Mouse (Mus musculus): Measurements from ENCODE around the gene Cd101. TPM values are rescaled to one million over a fixed set of nuclear protein-coding genes. Genes with fewer than 3 reads are reported as not detected.

The Cd101 gene
- polyA plus RNA-seq, 1 experiment from 2014 or later = 0.09 TPM

DNA sequence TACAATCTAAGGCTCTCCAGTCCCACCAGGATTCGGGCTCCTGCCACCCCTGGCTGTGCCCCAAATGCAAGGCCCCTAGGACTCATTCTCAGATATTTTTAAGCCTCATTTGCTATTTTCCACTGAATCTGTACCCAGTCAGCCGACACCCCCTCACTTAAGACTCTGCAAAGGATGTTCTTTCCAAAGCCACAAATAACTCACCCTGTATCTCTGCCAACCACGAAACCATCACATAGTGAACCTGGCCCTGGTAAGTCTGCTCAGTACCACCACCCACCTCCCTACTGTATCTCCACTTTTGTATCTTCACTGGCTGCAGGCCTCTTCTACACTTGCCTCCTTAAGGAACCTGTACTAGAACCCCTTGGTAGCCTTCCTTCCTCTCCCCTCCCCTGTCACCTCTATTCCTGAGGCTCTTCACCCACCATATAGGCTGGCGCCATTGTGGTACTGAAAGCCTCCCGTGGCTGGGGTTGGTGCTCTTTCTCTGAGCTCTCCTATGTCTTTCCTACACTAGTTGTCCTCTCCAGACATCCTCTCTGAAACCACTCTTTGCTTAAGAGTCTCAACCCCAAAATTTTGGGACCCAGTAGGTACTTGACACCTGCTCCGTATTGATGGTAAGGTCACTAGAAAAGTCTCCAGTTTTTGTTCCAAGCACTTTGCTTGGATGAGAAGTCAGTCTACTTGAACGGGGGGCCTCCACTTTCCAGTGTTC lies 32.7 kb upstream of the Cd101 start:
- ATAC-seq (ENCODE audit: low FRiP score, low read depth) = no peak
- 92% methylated on average over 7 of the region's 7 CpGs for WGBS

DNA sequence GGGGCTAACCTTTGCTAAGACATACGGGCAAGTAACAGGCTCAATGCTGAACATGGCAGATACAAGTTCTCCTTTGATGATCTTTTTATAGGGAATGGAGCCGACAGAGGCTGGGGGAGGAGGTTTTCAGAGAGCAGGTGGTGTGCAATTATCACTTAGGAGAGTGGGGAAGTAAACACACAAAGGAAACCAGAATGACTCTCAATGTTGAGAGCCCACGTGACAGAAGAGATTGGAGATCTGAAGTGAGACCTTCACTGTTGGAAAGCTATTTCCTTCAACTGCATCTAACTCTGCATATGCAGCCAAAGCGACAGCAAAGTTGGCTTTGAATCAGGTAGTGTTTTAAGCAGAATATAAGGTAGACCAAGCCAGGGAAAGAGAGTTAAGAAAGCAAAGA lies 29.9 kb upstream of the Cd101 start:
- WGBS = 89% methylated on average over 4 of the region's 4 CpGs
- no peak overlapping the region for H3K9ac ChIP-seq
- no peaks in the 10 kb centered on the region for H3K9me3 ChIP-seq
- H3K27ac ChIP-seq (replicated peaks) = no peak overlapping the region
- no peaks in the 10 kb centered on the region for H3K4me1 ChIP-seq (replicated peaks)
- peaks cover 18% of the 10 kb centered on the region for H3K36me3 ChIP-seq
- no peaks in the 10 kb centered on the region for H3K27me3 ChIP-seq
- ATAC-seq (ENCODE audit: low FRiP score, low read depth) = no peak
- H3K4me3 ChIP-seq = no peak overlapping the region
- no peak overlapping the region for H3K4me2 ChIP-seq

More for the DNA sequence above, 32.7 kb upstream of the Cd101 start:
- H3K9me3 ChIP-seq = no peaks in the 10 kb centered on the region
- H3K4me2 ChIP-seq = no peak overlapping the region
- no peak overlapping the region for H3K9ac ChIP-seq
- H3K27ac ChIP-seq (replicated peaks) = no peak overlapping the region
- peaks cover 13% of the 10 kb centered on the region for H3K36me3 ChIP-seq
- no peaks in the 10 kb centered on the region for H3K4me1 ChIP-seq (replicated peaks)
- H3K27me3 ChIP-seq = no peaks in the 10 kb centered on the region
- H3K4me3 ChIP-seq = no peak overlapping the region

DNA sequence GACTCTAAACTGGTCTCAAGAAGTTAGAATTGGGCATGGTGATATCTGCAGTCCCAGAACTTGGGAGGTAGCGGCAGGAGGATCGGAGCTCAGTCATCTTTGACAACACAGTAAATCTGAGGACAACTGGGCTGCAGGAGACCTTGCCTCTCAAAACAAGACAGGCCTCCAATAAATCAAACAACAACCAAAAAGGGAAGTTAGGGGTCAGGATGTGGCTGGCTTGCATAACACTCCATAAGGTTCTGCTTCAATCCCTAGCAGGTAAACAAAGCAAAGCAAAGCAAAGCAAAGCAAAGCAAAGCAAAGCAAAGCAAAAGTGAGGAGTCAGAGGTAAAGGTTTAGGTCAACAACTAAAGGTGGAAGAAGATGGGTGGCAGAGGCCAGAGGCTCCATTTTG lies 28.8 kb upstream of the Cd101 start:
- no peak overlapping the region for H3K4me2 ChIP-seq
- no peak for ATAC-seq (ENCODE audit: low FRiP score, low read depth)
- H3K4me1 ChIP-seq (replicated peaks) = no peaks in the 10 kb centered on the region
- H3K36me3 ChIP-seq = peaks cover 18% of the 10 kb centered on the region
- H3K27ac ChIP-seq (replicated peaks) = no peak overlapping the region
- no peaks in the 10 kb centered on the region for H3K27me3 ChIP-seq
- no peaks in the 10 kb centered on the region for H3K9me3 ChIP-seq
- WGBS = 92% methylated on average over 2 of the region's 2 CpGs
- H3K4me3 ChIP-seq = no peak overlapping the region
- H3K9ac ChIP-seq = no peak overlapping the region

DNA sequence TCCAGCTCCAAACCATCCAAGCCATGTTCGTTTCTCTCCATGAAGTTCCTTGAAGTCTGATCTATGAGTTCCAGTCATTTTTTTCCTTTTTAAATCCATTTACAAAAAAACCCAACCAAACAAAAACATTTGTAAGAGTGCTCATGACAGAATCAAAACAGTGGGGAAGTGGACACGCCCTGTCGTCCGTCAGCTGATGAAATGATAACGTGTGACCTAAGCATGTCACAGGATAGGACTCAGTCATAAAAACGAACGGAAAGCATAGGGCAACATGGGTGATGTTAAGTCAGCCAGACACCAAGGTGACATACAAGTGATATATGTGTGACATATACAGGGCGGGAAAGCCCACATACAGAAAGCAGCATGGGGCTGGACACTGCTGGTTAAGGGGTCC lies 25.9 kb upstream of the Cd101 start:
- Histone ChIP-seq H3K4me3 (no peak overlapping the region), H3K9me3 (no peaks in the 10 kb centered on the region), H3K27me3 (no peaks in the 10 kb centered on the region), H3K4me2 (no peak overlapping the region), H3K4me1 (replicated peaks) (no peaks in the 10 kb centered on the region), H3K36me3 (peaks cover 11% of the 10 kb centered on the region; the same call in 1 of the 2 replicates), H3K9ac (no peak overlapping the region), H3K27ac (replicated peaks) (no peak overlapping the region)
- WGBS = 89% methylated on average over 8 of the region's 8 CpGs
- ATAC-seq (ENCODE audit: low FRiP score, low read depth) = no peak

DNA sequence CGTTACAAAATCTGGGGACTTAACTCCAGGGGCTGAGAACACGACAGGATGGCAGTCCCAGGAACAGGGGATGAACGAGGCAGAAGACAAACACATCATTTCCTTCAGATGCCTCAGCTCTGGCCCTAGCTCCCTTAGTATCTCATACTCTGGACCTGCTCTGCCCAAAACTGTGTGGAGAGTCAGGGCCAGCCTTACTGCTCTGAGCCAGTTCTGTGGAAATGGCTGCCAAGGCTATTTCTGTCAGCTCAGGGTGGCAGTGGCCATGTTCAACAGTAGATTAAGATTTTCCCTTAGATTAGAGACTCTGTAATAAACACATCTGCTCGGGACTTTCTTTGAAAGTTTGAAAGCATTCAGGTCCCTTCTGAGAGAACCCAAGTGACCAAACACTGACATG lies 22.2 kb upstream of the Cd101 start:
- Histone ChIP-seq H3K9ac (no peak overlapping the region), H3K9me3 (no peaks in the 10 kb centered on the region), H3K4me3 (no peak overlapping the region), H3K36me3 (0 out of 2 replicates have a peak, but pooled peaks cover 5% of the 10 kb centered on the region), H3K4me1 (replicated peaks) (peaks cover 8% of the 10 kb centered on the region), H3K27me3 (no peaks in the 10 kb centered on the region), H3K27ac (replicated peaks) (no peak overlapping the region), H3K4me2 (no peak overlapping the region)
- no peak for ATAC-seq (ENCODE audit: low FRiP score, low read depth)
- WGBS = 84% methylated on average over 4 of the region's 4 CpGs

DNA sequence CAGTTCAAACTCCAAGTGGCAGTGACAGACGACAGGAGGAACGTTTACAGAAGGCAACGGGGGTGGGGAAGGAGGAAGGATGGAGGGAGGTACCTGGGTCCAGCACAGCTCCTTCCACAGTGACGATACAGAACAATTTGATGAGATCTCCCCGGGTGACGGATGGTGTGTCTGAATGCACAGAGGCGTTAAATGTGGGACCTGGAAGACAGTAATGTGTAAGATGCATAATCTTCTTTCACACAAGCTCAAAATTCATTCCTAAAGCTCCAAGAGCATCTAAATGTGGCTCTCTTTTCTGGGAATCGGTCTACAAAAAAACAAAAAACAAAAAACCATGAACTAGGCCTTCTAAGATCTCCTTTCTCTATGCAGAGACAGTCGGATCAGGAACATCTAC lies 20.6 kb upstream of the Cd101 start:
- H3K36me3 ChIP-seq = no peaks in the 10 kb centered on the region
- no peak for ATAC-seq (ENCODE audit: low FRiP score, low read depth)
- H3K27me3 ChIP-seq = no peaks in the 10 kb centered on the region
- no peaks in the 10 kb centered on the region for H3K9me3 ChIP-seq
- H3K4me1 ChIP-seq (replicated peaks) = peaks cover 8% of the 10 kb centered on the region
- no peak overlapping the region for H3K27ac ChIP-seq (replicated peaks)
- no peak overlapping the region for H3K9ac ChIP-seq
- H3K4me3 ChIP-seq = no peak overlapping the region
- H3K4me2 ChIP-seq = no peak overlapping the region
- 76% methylated on average over 9 of the region's 9 CpGs for WGBS

DNA sequence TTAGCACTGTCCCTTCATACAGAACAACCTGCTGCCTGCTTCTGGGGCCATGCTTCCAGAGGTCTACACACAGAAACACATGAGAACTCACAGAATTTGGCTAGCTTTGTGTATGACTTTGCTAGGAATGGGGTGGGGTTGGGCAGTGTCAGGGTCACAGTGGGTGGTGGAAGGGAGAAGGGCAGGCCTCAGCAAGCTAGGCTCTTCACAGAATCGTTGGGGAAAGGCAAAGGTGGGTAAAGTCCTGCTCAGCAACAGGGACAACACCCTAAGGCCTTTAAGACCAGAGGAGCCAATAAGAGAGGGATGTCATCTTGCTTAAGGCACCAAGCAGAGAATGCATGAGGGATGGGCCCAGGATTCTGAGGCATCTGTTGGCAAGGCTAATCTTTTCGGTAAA lies 19.4 kb upstream of the Cd101 start:
- Histone ChIP-seq H3K27ac (replicated peaks) (no peak overlapping the region), H3K36me3 (no peaks in the 10 kb centered on the region), H3K9ac (no peak overlapping the region), H3K27me3 (no peaks in the 10 kb centered on the region), H3K4me3 (no peak overlapping the region), H3K4me2 (no peak overlapping the region), H3K9me3 (no peaks in the 10 kb centered on the region), H3K4me1 (replicated peaks) (peaks cover 8% of the 10 kb centered on the region)
- no peak for ATAC-seq (ENCODE audit: low FRiP score, low read depth)
- WGBS = 70% methylated on average over 2 of the region's 2 CpGs

DNA sequence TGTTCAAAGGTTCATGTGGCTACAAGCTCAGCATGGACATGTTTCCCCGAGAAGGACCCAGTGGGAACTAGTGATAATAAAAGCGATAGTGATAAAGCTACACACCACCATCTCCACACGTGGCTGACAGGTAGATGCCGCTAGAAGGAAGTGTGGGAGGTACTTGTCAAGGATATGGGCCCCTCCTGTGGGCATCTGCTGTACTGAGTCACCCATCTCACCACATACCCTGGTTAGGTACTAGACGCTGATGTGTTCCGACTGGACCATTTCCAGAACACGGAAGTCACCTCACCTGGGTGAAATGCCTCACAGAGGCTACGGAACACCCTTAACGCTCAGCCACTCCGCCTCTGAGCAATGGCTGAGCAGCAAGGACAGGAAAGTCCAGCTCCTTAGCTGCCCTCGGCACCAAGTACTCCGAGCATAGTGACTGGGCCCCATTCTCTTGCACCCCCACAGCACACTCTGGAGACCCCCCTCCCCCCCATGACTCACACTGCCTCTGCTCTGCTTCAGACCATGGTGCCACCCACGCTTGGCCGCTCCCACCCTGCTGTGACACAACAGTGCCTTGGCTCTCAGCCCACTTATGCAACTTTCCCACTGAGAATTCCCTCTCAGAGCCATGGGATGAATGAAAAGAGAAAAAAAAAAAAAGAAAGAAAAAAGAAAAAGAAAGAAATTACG lies 18.4 kb upstream of the Cd101 start:
- ATAC-seq (ENCODE audit: low FRiP score, low read depth) = no peak
- Histone ChIP-seq H3K9me3 (no peaks in the 10 kb centered on the region), H3K9ac (no peak overlapping the region), H3K27ac (replicated peaks) (no peak overlapping the region), H3K36me3 (no peaks in the 10 kb centered on the region), H3K27me3 (no peaks in the 10 kb centered on the region), H3K4me1 (replicated peaks) (peaks cover 8% of the 10 kb centered on the region), H3K4me2 (no peak overlapping the region), H3K4me3 (no peak overlapping the region)
- 77% methylated on average over 15 of the region's 15 CpGs for WGBS

DNA sequence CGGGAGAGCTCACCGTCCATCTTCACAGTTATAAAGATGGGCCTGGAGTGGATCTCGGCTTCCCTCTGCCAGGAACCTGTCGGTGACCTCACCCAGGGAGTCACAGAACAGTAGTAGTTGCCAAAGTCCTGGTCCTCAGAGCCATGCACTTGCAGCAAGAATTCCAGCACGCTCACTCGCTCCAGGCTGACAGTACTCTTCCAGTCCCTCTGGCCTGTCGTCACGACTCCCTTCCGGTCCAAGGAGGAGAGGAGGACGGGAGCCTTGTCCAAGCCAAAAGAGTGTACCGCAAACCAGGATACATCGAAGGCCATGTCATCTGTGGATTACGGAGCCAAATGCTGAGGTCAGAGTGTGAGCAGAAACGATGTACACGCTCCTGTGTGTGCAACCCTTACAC lies 16.1 kb upstream of the Cd101 start:
- H3K27me3 ChIP-seq = no peaks in the 10 kb centered on the region
- H3K4me1 ChIP-seq (replicated peaks) = peaks cover 8% of the 10 kb centered on the region
- H3K9me3 ChIP-seq = no peaks in the 10 kb centered on the region
- no peak overlapping the region for H3K9ac ChIP-seq
- no peak overlapping the region for H3K27ac ChIP-seq (replicated peaks)
- H3K4me3 ChIP-seq = no peak overlapping the region
- WGBS = 94% methylated on average over 15 of the region's 15 CpGs
- H3K36me3 ChIP-seq = peaks cover under 1% of the 10 kb centered on the region; the same call in 1 of the 2 replicates
- H3K4me2 ChIP-seq = no peak overlapping the region
- no peak for ATAC-seq (ENCODE audit: low FRiP score, low read depth)

DNA sequence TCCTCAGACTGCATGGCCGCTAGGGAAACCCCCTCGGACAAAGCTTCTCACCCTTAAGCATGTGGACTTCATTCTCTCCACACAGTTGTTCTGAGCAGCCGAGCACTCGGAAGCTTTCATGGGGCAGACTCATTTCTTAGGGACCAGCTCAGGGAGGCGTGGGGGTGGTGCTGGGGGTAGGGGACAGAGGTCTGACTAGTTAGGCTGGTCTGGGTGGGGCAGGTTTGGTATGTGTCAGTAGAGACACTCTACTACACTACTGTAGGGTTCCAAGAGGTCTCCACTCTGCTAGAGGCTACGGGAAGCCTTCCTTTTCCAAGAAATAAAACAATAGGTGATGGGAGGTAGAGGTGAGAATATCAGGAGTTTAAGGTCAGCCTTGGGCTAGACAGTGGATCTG lies 15.3 kb upstream of the Cd101 start:
- Histone ChIP-seq H3K27ac (replicated peaks) (no peak overlapping the region), H3K27me3 (no peaks in the 10 kb centered on the region), H3K36me3 (peaks cover 3% of the 10 kb centered on the region; the same call in 1 of the 2 replicates), H3K9me3 (no peaks in the 10 kb centered on the region), H3K4me2 (no peak overlapping the region), H3K4me3 (no peak overlapping the region), H3K9ac (no peak overlapping the region), H3K4me1 (replicated peaks) (peaks cover 8% of the 10 kb centered on the region)
- 87% methylated on average over 6 of the region's 6 CpGs for WGBS
- no peak for ATAC-seq (ENCODE audit: low FRiP score, low read depth)

DNA sequence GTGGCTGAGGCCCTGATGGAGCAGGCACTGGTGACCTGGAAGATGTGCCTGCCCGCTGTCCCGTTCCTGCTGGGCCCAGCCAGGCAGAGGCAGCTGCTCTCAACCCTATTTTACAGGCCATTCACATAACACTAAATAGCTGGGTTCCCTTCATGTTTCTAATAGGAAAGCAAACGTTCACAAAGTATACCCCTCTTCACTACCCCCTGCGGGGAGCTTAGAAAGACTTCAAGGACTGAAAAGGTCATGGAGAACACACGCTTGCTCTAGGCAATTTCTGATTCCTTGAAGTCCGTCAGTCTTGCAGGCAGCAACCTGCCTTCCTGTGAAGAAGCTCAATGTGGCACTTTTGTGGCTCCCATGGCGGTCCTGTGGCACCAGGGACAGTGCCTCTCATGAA lies 12.6 kb upstream of the Cd101 start:
- WGBS = 66% methylated on average over 7 of the region's 7 CpGs

DNA sequence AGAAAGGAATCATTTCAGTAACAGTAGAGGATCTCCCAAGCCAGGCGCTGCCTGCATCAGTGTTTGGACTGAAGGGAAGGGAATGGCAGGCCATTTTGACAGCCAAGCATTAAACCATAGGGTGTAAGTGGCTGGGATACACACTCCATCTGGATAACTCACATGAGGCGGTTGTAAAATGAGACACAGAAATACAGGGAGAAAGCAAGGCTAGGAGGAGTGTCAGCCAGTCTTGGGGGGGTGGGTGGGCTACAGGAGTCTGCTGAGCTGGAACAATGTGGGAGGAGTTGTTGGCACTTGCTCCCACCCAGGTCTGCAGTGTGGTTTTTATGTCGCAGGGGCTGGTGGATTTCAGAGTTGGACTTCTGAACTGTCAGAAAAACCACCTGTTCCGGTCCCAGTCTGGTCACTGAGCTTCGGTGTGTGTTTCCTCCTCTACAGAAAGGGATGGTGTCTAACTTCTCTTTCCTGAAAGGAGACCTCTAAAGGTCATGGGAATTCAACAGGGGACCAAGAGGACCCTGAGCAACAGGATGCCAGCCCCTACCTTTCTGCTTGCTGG lies 8.7 kb upstream of the Cd101 start:
- 81% methylated on average over 5 of the region's 5 CpGs for WGBS
- H3K27ac ChIP-seq (replicated peaks) = no peak overlapping the region
- no peak overlapping the region for H3K4me2 ChIP-seq
- no peaks in the 10 kb centered on the region for H3K27me3 ChIP-seq
- no peaks in the 10 kb centered on the region for H3K4me1 ChIP-seq (replicated peaks)
- H3K36me3 ChIP-seq = peaks cover 3% of the 10 kb centered on the region; the same call in 1 of the 2 replicates
- H3K9ac ChIP-seq = no peak overlapping the region
- no peak overlapping the region for H3K4me3 ChIP-seq
- ATAC-seq (ENCODE audit: low FRiP score, low read depth) = no peak
- H3K9me3 ChIP-seq = no peaks in the 10 kb centered on the region

More for the DNA sequence above, 12.6 kb upstream of the Cd101 start:
- H3K36me3 ChIP-seq = peaks cover 3% of the 10 kb centered on the region; the same call in 1 of the 2 replicates
- no peak for ATAC-seq (ENCODE audit: low FRiP score, low read depth)
- H3K4me2 ChIP-seq = no peak overlapping the region
- H3K4me3 ChIP-seq = no peak overlapping the region
- H3K9ac ChIP-seq = no peak overlapping the region
- H3K27ac ChIP-seq (replicated peaks) = no peak overlapping the region
- H3K9me3 ChIP-seq = no peaks in the 10 kb centered on the region
- H3K4me1 ChIP-seq (replicated peaks) = no peaks in the 10 kb centered on the region
- H3K27me3 ChIP-seq = no peaks in the 10 kb centered on the region
